Mouse (Mus musculus) heart, embryonic 16.5 days (tissue): ENCODE data around the gene Zbtb38. TPM values are rescaled to one million over a fixed set of nuclear protein-coding genes. Genes with fewer than 3 reads are reported as not detected.

ENCODE experiments used
- ATAC-seq: fragments of 200-750 bp; cut with Nextera tagmentation; replicated peaks from 2 replicates; pipeline ENCODE4 v1.8.0; 2017; ENCODE audit warnings: moderate number of reproducible peaks; ENCODE audit not compliant: insufficient read depth, low FRiP score; ENCODE audit errors: extremely low read depth
- H3K27ac ChIP-seq: fragments of 300-500 bp; sonication (generic); 2 replicates; pipeline ENCODE4 v1.5.1; 2014; ENCODE audit warnings: mild to moderate bottlenecking, low read length, control low read depth, moderate library complexity
- H3K27me3 ChIP-seq: fragments of 300-500 bp; sonication (generic); 2 replicates; pipeline ENCODE4 v1.6.1; 2014; ENCODE audit warnings: low read length, mixed read lengths; ENCODE audit not compliant: control insufficient read depth, insufficient read depth
- H3K36me3 ChIP-seq: fragments of 300-500 bp; sonication (generic); 2 replicates; pipeline ENCODE4 v1.6.1; 2014; ENCODE audit not compliant: control insufficient read depth, insufficient read depth
- H3K4me1 ChIP-seq: fragments of 300-500 bp; sonication (generic); 2 replicates; pipeline ENCODE4 v1.6.1; 2014; ENCODE audit warnings: low read length, mixed read lengths; ENCODE audit not compliant: control insufficient read depth, insufficient read depth
- H3K4me2 ChIP-seq: fragments of 300-500 bp; sonication (generic); 2 replicates; pipeline ENCODE4 v1.6.1; 2014; ENCODE audit warnings: low read depth, mild to moderate bottlenecking, control low read depth, low read length
- H3K4me3 ChIP-seq: fragments of 300-500 bp; sonication (generic); 2 replicates; pipeline ENCODE4 v1.5.1; 2014; ENCODE audit warnings: mild to moderate bottlenecking, control low read depth, low read length
- H3K9ac ChIP-seq: fragments of 300-500 bp; sonication (generic); 2 replicates; pipeline ENCODE4 v1.6.1; 2014; ENCODE audit warnings: low read length, control low read depth
- H3K9me3 ChIP-seq: fragments of 300-500 bp; sonication (generic); replicated peaks from 2 replicates; pipeline ENCODE4 v1.6.1; 2016; ENCODE audit warnings: low read length; ENCODE audit not compliant: control insufficient read depth
- WGBS: fragments of 180-500 bp; shearing (Covaris S2); extraction: QIAGEN DNeasy Blood & Tissue Kit; methylation state at CpG from one replicate; pipeline ENCODE4 v1.1.7; 2014; 5-methylcytosine and 5-hydroxymethylcytosine counted together
- polyA plus RNA-seq: library from polyadenylated mRNA; unstranded; fragments of >200 nt; fragmentation: Nextera tagmentation; extraction: Ambion mirVana; gene quantifications from 2 replicates; pipeline ENCODE4 v1.2.1, GENCODE M21; 2015

Zbtb38 gene
- polyA plus RNA-seq, 1 experiment from 2014 or later, result 29.6 TPM

- no peak overlapping the region for H3K9ac ChIP-seq
- H3K27me3 ChIP-seq, result 0 out of 2 replicates have a peak, but pooled peaks cover 2% of the 10 kb centered on the region
- H3K4me1 ChIP-seq, result peaks cover 5% of the 10 kb centered on the region; the same call in 1 of the 2 replicates
- no peak overlapping the region for H3K27ac ChIP-seq
- WGBS, result 50% methylated on average over 9 of the region's 9 CpGs
- no peak overlapping the region for H3K4me2 ChIP-seq
- no peak for ATAC-seq
- no peaks in the 10 kb centered on the region for H3K36me3 ChIP-seq
- H3K4me3 ChIP-seq, result no peak overlapping the region
- H3K9me3 ChIP-seq, result no peaks in the 10 kb centered on the region
Measured at GRCm38 (mm10) chr9:96636423-96637156, 116.0 kb downstream of the Zbtb38 start.

- no peak for ATAC-seq
- WGBS, result 67% methylated on average over 3 of the region's 3 CpGs
- no peak overlapping the region for H3K4me3 ChIP-seq
- no peaks in the 10 kb centered on the region for H3K36me3 ChIP-seq
- no peak overlapping the region for H3K27ac ChIP-seq
- 0 out of 2 replicates have a peak, but pooled peaks cover 2% of the 10 kb centered on the region for H3K27me3 ChIP-seq
- no peak overlapping the region for H3K4me2 ChIP-seq
- H3K9me3 ChIP-seq, result no peaks in the 10 kb centered on the region
- H3K9ac ChIP-seq, result no peak overlapping the region
- H3K4me1 ChIP-seq, result peaks cover 5% of the 10 kb centered on the region; the same call in 1 of the 2 replicates
Measured at GRCm38 (mm10) chr9:96635899-96636298, 116.7 kb downstream of the Zbtb38 start.

GRCm38 (mm10) chr9:96635176-96635575 lies 117.5 kb downstream of the Zbtb38 start:
- peaks cover 5% of the 10 kb centered on the region; the same call in 1 of the 2 replicates for H3K4me1 ChIP-seq
- ATAC-seq, result no peak
- H3K27ac ChIP-seq, result no peak overlapping the region
- 0 out of 2 replicates have a peak, but pooled peaks cover 2% of the 10 kb centered on the region for H3K27me3 ChIP-seq
- no peaks in the 10 kb centered on the region for H3K9me3 ChIP-seq
- no peaks in the 10 kb centered on the region for H3K36me3 ChIP-seq
- H3K4me3 ChIP-seq, result no peak overlapping the region
- no peak overlapping the region for H3K9ac ChIP-seq
- WGBS, result 64% methylated on average over 6 of the region's 6 CpGs
- no peak overlapping the region for H3K4me2 ChIP-seq

- 87% methylated on average over 2 of the region's 2 CpGs for WGBS
- Histone ChIP-seq H3K9ac (no peak overlapping the region), H3K4me2 (no peak overlapping the region), H3K4me1 (peaks cover 10% of the 10 kb centered on the region), H3K27ac (no peak overlapping the region), H3K27me3 (0 out of 2 replicates have a peak, but pooled peaks cover 2% of the 10 kb centered on the region), H3K36me3 (no peaks in the 10 kb centered on the region), H3K4me3 (no peak overlapping the region), H3K9me3 (no peaks in the 10 kb centered on the region)
- ATAC-seq, result no peak
Measured at GRCm38 (mm10) chr9:96633771-96634170, 118.9 kb downstream of the Zbtb38 start.

Other genes with a start within 250 kb of the Zbtb38 start
- gene Gm28729, start 227.6 kb downstream of the Zbtb38 start, polyA plus RNA-seq, result 0.21 TPM in 1 of 2 replicates, not detected in the other
- gene Rasa2, start 121.2 kb downstream of the Zbtb38 start, polyA plus RNA-seq, result 13.3 and 13.4 TPM in 2 replicates
- gene Pxylp1, start 139.8 kb upstream of the Zbtb38 start, polyA plus RNA-seq, result 25.8 and 26.0 TPM in 2 replicates